Mouse (Mus musculus): ENCODE measurements around the gene Stk10. TPM values are rescaled to one million over a fixed set of nuclear protein-coding genes. Genes with fewer than 3 reads are reported as not detected.
A peak's percentile ranks its signal among the peaks of the same experiment; 100 is the strongest.

Gene Stk10
- polyA plus RNA-seq, 1 experiment from 2014 or later = 1.6 TPM

DNA sequence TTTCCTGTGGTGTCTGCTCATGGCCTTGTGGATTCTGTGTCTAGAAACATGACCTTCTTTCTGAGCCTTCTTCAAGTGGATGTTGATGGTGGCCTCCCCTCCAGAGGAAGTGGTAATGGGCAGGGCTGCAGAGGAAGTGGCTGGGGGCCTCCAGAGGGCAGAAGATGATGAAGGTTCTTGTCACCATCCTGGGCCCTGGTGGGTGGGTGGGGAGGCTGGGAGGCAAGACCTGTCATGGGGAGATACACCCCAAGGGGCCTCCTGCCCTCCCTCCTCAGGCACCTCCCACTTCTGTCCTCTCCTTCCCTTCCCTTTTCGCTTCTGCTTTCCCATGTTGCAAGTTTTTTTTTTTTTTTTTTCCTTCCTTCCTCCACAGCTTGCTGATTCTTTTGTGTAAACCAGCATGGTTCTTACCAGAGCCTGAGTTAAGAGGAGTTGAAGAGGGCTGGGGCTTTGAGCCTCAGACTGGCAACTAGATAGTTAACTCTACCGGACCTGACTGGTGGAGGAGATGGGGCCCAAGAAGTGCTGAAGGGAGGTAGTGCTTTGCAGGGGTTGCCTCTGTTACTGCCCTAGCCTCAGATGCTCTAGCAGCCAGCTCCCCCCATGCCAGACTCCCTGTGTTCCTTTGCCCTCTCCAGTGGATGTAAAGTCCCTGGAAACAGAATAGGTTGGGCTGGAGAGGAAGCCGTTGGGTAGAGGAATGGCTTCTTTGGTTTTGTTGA lies 9.7 kb downstream of the Stk10 start:
- no peaks in the 10 kb centered on the region for H3K9me3 ChIP-seq
- H3K9ac ChIP-seq = no peak overlapping the region
- H3K27ac ChIP-seq = no peak overlapping the region
- no peak for ATAC-seq (ENCODE audit: insufficient number of reproducible peaks, insufficient read depth, low FRiP score, low TSS enrichment, low read depth)
- no peaks in the 10 kb centered on the region for H3K27me3 ChIP-seq
- H3K4me1 ChIP-seq = peaks cover 8% of the 10 kb centered on the region; the same call in 1 of the 2 replicates
- no peak overlapping the region for H3K4me2 ChIP-seq
- no peak overlapping the region for H3K4me3 ChIP-seq
- WGBS = 41% methylated on average over 3 of the region's 3 CpGs
- no peaks in the 10 kb centered on the region for H3K36me3 ChIP-seq

DNA sequence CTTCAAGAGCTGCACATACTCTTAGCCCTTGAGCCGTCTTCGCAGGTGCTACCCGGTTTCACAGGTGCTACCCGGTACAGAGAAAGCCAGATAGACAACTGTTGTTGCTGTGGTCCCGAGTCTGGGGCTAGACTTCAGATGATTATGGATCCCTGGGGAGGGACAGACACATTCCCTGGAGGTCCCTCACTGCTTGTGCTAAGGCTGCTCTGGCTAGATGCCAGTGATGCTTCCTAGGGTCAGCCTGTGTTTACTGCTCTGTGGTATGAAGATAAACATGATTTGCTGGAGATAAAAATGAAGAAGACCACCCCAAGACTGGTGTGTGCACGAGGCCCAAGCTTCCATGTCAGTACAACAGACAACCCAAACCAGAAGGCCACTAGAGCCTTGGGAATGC lies 10.9 kb downstream of the Stk10 start:
- no peaks in the 10 kb centered on the region for H3K27me3 ChIP-seq
- H3K9me3 ChIP-seq = no peaks in the 10 kb centered on the region
- ATAC-seq (ENCODE audit: insufficient number of reproducible peaks, insufficient read depth, low FRiP score, low TSS enrichment, low read depth) = no peak
- H3K4me3 ChIP-seq = no peak overlapping the region
- WGBS = 84% methylated on average over 6 of the region's 6 CpGs
- H3K4me1 ChIP-seq = peaks cover 10% of the 10 kb centered on the region
- H3K27ac ChIP-seq = no peak overlapping the region
- no peak overlapping the region for H3K4me2 ChIP-seq
- H3K9ac ChIP-seq = no peak overlapping the region
- no peaks in the 10 kb centered on the region for H3K36me3 ChIP-seq

DNA sequence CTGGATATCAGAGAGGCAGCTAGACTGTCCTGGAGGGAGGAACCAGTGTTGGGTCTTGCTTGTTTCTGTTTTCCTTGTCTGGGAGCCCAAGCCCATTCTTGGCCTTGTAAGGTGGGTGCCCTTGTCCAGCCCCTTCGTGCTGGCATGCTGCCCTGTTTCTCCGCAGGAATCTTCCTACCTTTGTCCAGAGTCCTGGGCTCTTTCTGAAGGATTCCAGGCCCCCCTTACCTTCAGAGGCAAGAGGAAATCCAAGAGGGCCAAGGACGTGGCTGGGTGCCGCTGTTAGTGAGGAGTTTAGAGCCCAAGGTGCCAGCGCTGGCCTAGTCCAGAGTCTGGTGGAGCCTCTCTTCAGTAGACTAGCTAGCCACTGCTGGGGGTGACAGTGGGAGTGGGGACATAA lies 11.4 kb downstream of the Stk10 start:
- Histone ChIP-seq H3K27ac (no peak overlapping the region), H3K36me3 (no peaks in the 10 kb centered on the region), H3K27me3 (no peaks in the 10 kb centered on the region), H3K9me3 (no peaks in the 10 kb centered on the region), H3K9ac (no peak overlapping the region), H3K4me2 (no peak overlapping the region), H3K4me1 (peaks cover 14% of the 10 kb centered on the region), H3K4me3 (no peak overlapping the region)
- no peak for ATAC-seq (ENCODE audit: insufficient number of reproducible peaks, insufficient read depth, low FRiP score, low TSS enrichment, low read depth)
- 91% methylated on average over 5 of the region's 5 CpGs for WGBS

DNA sequence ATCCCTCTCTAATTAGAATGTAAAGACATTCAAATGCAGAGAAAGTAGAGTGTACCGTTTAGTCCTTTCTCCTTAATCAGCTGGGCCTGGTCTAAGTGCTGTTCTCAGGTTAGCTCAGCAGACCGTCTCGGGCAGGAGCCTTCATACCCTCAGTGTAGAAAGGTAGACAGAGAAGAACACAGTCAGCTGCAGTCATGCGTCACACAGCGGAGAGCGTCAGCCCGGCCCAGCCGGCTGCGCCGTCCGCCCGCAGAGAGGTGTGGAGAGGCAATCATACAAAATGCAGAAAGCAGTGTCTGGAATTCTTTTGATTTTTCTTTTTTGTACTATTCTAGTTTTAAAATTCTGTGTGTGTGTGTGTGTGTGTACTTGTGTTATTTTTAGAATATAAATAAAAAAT lies 12.5 kb downstream of the Stk10 start:
- no peak overlapping the region for H3K9ac ChIP-seq
- no peak overlapping the region for H3K4me2 ChIP-seq
- WGBS = 78% methylated on average over 12 of the region's 12 CpGs
- no peaks in the 10 kb centered on the region for H3K36me3 ChIP-seq
- no peak overlapping the region for H3K27ac ChIP-seq
- H3K4me1 ChIP-seq = peaks cover 25% of the 10 kb centered on the region
- H3K4me3 ChIP-seq = no peak overlapping the region
- no peaks in the 10 kb centered on the region for H3K9me3 ChIP-seq
- H3K27me3 ChIP-seq = no peaks in the 10 kb centered on the region
- ATAC-seq (ENCODE audit: insufficient number of reproducible peaks, insufficient read depth, low FRiP score, low TSS enrichment, low read depth) = no peak

DNA sequence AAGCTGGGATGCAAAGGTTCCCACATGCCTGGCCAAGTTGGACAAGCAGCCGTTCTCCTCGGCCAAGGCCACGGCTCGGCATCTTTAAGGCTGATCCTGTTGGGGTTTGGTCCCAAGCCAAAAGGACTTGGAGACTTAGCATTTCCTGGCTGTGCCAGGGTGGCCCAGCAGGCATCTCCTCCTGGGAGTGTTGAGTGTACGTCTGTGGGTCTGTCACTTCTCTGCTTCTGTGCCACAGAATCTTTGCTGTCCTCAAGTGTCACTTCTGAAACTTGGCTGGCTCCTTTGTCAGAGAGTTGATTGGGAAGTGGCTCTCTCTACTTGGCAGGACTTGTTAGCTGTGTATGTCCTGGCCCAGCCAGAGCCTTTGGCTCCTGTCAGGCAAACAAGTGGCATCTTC lies 13.4 kb downstream of the Stk10 start:
- no peaks in the 10 kb centered on the region for H3K9me3 ChIP-seq
- peaks cover 33% of the 10 kb centered on the region for H3K4me1 ChIP-seq
- no peak for ATAC-seq (ENCODE audit: insufficient number of reproducible peaks, insufficient read depth, low FRiP score, low TSS enrichment, low read depth)
- H3K36me3 ChIP-seq = no peaks in the 10 kb centered on the region
- H3K4me2 ChIP-seq = no peak overlapping the region
- no peak overlapping the region for H3K4me3 ChIP-seq
- H3K27ac ChIP-seq = no peak overlapping the region
- no peaks in the 10 kb centered on the region for H3K27me3 ChIP-seq
- H3K9ac ChIP-seq = no peak overlapping the region
- WGBS = 78% methylated on average over 5 of the region's 5 CpGs

DNA sequence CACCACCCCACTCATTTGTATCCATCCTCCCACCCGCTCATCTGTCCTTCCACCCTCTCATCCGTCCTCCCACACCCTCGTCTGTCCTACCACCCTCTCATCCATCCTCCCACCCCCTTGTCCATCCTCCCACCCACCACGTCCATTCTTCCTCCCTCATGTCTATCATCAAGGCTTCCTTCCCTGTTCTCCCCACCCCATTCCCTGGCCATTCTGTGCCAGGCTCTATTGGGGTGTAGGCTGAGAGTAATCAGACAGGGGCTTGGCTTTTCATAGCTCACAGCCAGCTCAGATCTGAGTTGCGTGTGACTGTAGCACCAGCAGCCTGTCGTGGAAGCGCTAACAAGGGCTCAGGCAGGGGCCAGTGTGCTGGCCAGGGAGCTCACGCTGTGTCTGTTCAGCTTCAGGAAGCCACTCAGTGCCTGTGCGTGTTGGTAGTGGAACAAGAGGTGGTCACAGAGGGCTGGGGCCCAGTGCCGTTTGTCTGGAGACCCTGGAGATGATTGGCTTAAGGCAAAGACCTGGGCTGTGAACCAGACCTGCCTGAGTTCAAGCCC lies 14.4 kb downstream of the Stk10 start:
- ATAC-seq (ENCODE audit: insufficient number of reproducible peaks, insufficient read depth, low FRiP score, low TSS enrichment, low read depth) = no peak

DNA sequence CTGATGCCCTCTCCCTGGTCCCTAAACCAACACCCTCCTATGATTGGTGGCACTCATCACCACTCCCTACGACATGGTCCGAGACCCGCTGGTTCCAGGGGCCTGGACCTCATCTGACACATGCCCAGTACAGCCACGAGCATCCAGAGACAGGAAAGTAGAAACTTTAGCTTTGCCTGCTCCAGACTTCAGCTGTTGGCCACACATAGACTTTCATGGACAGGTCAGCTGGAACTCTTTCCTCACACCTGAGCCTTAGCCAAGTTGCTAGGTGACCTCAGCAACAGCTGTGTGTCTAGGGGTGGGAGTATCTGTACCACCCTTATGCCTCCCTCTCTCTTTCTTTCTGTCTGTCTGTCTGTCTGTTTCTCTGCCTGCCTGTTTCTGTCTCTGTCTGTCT lies 15.1 kb downstream of the Stk10 start:
- Histone ChIP-seq H3K4me2 (no peak overlapping the region), H3K9me3 (no peaks in the 10 kb centered on the region), H3K9ac (no peak overlapping the region), H3K4me1 (peaks cover 43% of the 10 kb centered on the region), H3K27ac (no peak overlapping the region), H3K27me3 (no peaks in the 10 kb centered on the region), H3K36me3 (no peaks in the 10 kb centered on the region), H3K4me3 (no peak overlapping the region)
- WGBS = 79% methylated on average over 4 of the region's 4 CpGs
- ATAC-seq (ENCODE audit: insufficient number of reproducible peaks, insufficient read depth, low FRiP score, low TSS enrichment, low read depth) = no peak

More for the DNA sequence above, 14.4 kb downstream of the Stk10 start:
- Histone ChIP-seq H3K9ac (no peak overlapping the region), H3K9me3 (no peaks in the 10 kb centered on the region), H3K36me3 (no peaks in the 10 kb centered on the region), H3K4me1 (peaks cover 42% of the 10 kb centered on the region), H3K4me2 (no peak overlapping the region), H3K27ac (no peak overlapping the region), H3K27me3 (no peaks in the 10 kb centered on the region), H3K4me3 (no peak overlapping the region)
- 77% methylated on average over 10 of the region's 10 CpGs for WGBS

DNA sequence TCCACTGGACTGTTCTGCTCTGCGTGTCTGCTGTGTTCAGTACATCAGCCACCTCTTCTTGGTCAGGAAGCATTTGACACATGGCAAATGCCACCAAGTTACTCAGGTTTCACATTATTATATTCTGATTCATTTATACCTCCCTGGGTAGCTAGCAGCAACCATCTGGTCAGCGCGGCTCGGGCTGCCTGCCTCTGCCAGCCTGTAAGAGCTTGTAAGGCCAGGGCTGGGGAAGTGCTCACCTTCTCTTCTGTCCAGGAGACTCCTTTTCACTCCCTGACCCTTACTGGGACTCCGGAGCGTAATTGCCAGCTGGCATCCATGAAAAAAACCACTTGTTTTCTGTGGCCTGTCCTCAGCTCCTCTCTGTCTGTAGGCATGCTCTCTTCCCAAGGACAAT lies 16.1 kb downstream of the Stk10 start:
- Histone ChIP-seq H3K4me1 (peaks cover 49% of the 10 kb centered on the region), H3K4me3 (no peak overlapping the region), H3K36me3 (no peaks in the 10 kb centered on the region), H3K4me2 (no peak overlapping the region), H3K27ac (no peak overlapping the region), H3K27me3 (no peaks in the 10 kb centered on the region), H3K9me3 (no peaks in the 10 kb centered on the region), H3K9ac (peak overlapping the region; percentile 3; the same call in 1 of the 2 replicates)
- WGBS = 58% methylated on average over 6 of the region's 6 CpGs
- no peak for ATAC-seq (ENCODE audit: insufficient number of reproducible peaks, insufficient read depth, low FRiP score, low TSS enrichment, low read depth)

DNA sequence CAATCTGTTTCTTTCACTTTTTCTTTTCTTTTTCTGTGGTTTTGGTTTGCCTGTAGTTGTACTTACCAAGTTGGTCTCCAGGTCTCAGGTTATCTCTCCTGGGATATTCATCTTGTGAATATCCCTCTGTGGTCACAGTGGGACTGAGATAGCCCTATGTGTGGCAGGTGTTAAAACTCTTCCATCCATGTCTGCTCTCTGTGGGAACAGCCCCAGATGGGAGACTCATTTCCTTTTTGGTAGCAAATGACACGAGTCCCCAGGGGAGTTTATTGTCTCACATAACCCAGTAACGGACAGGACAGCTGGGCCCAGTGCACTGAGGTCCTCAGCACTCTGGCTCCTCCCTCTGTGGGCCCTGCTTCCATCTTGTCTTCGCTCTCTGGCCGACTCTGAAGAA lies 17.0 kb downstream of the Stk10 start:
- no peaks in the 10 kb centered on the region for H3K36me3 ChIP-seq
- no peak for ATAC-seq (ENCODE audit: insufficient number of reproducible peaks, insufficient read depth, low FRiP score, low TSS enrichment, low read depth)

DNA sequence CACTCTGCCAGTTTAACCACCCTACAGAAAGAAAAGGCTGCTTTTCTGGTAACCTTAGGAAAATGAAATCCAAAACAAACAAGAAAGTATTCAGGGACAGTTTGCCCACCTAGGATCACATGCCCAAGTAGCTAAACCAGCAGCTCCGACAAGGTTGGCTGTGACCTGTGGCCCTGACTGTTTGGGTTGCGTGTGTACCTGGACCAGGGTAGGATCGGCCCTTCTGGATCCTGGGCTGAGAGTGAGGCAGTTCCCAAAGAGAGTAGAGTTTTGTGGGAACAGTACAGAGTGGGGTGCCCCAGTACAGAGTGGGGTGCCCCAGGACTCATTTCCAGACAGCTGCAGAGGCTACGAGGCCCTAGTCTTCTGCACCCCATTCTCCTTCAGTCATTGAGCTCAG lies 18.0 kb downstream of the Stk10 start:
- H3K4me1 ChIP-seq = peaks cover 49% of the 10 kb centered on the region
- WGBS = 87% methylated on average over 4 of the region's 4 CpGs
- no peak overlapping the region for H3K9ac ChIP-seq

More for the DNA sequence above, 17.0 kb downstream of the Stk10 start:
- H3K27me3 ChIP-seq = no peaks in the 10 kb centered on the region
- H3K27ac ChIP-seq = no peak overlapping the region
- H3K4me1 ChIP-seq = peaks cover 49% of the 10 kb centered on the region
- no peaks in the 10 kb centered on the region for H3K9me3 ChIP-seq
- H3K4me2 ChIP-seq = no peak overlapping the region
- no peak overlapping the region for H3K9ac ChIP-seq
- H3K4me3 ChIP-seq = no peak overlapping the region
- WGBS = 60% methylated on average over 4 of the region's 4 CpGs

DNA sequence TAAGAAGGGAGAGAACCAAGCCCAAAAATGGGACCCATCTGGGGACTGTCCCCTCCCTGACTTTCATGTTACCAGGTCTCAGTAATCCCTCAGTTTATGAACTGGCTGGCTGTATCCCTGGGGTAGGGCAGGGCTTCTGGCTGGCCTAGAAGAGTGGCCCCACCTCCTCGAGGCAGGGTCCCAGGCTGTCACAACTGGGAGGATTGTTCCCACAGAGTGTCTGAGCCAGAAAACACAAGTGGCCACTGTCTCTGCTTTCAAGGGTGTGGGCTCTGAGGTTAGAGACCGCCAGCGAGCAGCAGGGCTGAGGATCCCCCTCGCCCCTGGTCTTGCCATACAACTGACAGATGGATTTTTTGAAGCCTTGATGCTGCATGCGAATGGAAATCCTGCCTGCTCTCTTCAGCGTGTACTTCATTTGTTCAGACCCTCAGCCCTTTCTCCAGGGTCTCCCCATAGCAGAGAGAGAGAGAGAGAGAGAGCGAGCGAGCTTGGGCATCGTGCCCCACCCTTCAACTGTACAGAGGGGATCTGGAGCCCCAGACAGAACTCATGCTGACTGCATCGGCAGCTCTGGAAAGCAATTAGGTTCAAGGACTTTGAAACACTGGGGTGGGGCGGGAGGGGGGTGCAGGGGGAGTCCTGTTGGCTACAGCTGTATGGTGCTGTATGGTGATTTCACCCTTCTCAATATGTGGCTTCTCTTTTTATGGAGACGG lies 18.6 kb downstream of the Stk10 start:
- H3K27ac ChIP-seq = peak overlapping the region; percentile 64; the same call in 1 of the 2 replicates
- H3K4me1 ChIP-seq = peaks cover 52% of the 10 kb centered on the region
- H3K9ac ChIP-seq = 0 out of 2 replicates have a peak overlapping the region, but pooled peaks have one; percentile 32
- no peaks in the 10 kb centered on the region for H3K36me3 ChIP-seq
- WGBS = 53% methylated on average over 12 of the region's 12 CpGs
- H3K27me3 ChIP-seq = no peaks in the 10 kb centered on the region
- no peaks in the 10 kb centered on the region for H3K9me3 ChIP-seq
- no peak overlapping the region for H3K4me3 ChIP-seq
- no peak overlapping the region for H3K4me2 ChIP-seq
- no peak for ATAC-seq (ENCODE audit: insufficient number of reproducible peaks, insufficient read depth, low FRiP score, low TSS enrichment, low read depth)

More for the DNA sequence above, 18.0 kb downstream of the Stk10 start:
- ATAC-seq (ENCODE audit: insufficient number of reproducible peaks, insufficient read depth, low FRiP score, low TSS enrichment, low read depth) = no peak
- Histone ChIP-seq H3K4me2 (no peak overlapping the region), H3K27me3 (no peaks in the 10 kb centered on the region), H3K4me3 (no peak overlapping the region), H3K36me3 (no peaks in the 10 kb centered on the region), H3K9me3 (no peaks in the 10 kb centered on the region), H3K27ac (0 out of 2 replicates have a peak overlapping the region, but pooled peaks have one; percentile 7)
